Mouse (Mus musculus): ENCODE data around the gene Ccl2.

GRCm38 (mm10) chr11:82084360-82084759 is 49.0 kb downstream of the Ccl2 start:
- TF ChIP-seq POLR2A (IDR thresholded peaks at IDR 0.05; ENCODE audit: low read depth, low read length) (no peak), CTCF (conservative IDR thresholded peaks at IDR 0.05; ENCODE audit: insufficient read depth, insufficient read length, low read depth, low read length) (no peak)
